Mouse (Mus musculus): Measurements from ENCODE around the gene Plekhg1. TPM values are rescaled to one million over a fixed set of nuclear protein-coding genes. Genes with fewer than 3 reads are reported as not detected.
A peak's percentile ranks its signal among the peaks of the same experiment; 100 is the strongest.

Gene Plekhg1
- total RNA-seq, 4 experiments from 2014 or later: 5.9 to 8.6 (median 7.2) TPM

DNA sequence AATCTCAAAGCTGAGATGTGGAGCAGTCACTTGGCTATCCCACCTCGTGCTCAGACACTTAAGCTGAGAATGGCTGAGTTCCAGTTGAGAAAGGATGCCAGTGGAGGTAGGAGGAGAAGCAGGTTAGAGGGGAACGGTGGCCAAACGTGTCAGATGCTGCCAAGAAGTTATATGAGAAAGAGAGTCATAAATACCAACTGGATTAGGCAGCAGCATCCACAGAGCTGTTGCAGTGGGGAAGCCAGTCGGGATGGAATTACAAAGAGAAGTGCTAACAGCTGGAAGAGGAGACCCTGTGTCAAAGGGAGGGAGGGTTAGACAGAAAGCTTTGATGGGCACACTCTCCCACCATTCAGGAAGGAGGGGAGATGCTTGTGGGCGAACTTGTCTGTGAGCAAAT, 89.3 kb downstream of the Plekhg1 start:
- no peak for DNase-seq (ENCODE audit: low spot score)

DNA sequence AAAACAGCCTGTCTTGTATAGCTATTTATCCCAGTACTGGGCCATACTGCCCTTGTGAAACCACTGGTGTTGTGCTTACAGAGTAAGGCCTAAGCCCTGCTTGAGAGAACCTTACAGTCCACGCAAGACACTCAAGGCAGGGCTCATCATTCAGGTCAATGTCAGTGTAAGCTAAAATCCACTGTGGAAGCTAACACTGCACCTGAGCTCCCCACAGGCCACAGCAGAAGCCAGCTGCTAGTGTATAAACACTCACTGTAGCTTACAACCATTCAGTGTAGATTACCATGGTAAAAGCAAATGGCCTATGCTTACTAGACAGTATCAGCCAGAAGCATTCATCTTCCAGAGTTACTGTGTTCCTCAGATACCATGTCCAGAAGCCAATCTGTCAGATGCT, 90.5 kb downstream of the Plekhg1 start:
- DNase-seq (ENCODE audit: low spot score): no peak

DNA sequence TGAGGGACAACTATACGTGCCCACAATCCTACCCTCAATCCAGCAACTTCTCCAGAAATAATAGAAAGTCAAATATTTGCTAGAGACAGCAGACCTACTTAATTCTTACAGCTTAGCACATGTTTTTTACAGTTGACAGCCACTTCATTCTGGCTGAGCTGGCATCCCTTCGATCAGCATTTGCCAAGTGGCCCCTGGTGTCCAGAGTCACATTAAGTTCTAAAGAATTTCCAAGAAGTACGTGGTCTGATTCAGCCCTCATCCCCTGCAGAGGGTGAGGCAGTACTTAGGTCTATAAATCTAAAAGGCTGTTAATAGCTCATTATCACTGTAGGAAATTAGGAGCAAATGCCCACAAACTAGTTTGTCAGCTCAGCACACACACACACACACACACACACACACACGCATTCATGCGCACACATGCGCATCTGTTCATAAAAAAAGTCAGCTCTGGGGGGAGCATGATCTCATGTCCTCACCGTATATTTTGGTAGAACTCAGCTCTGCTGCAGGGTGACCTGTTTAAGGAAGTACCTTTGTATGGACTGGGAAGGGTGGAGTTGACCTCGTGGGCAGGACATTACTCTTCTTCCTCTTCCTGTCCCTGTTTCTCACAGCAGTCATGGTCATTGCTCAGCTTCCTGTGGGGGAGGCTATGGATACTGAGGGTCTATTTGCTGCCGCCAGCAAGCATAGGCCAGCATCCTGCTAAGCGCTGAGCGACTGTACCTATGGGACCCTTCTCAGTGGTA, 91.6 kb downstream of the Plekhg1 start:
- DNase-seq (ENCODE audit: low spot score): peak; percentile 64

DNA sequence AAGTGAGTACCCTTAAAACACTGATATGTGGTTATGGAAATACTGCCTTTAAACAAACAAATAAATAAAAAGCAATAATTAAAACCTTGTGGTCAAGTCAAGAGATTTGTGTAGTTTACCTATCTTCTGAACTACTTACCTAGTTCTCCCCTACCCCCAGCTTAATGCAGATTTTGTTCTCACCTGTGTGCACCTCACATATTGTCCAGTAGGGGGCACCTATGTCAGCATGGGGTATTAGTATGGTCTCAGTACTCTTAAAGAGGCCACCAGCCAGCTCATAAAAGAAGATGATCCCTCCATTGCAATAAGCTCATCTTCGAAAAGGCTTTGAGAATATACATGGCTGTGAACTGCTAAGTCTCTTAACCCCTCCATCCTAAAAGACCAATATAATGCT, 93.9 kb downstream of the Plekhg1 start:
- DNase-seq (ENCODE audit: low spot score): no peak

DNA sequence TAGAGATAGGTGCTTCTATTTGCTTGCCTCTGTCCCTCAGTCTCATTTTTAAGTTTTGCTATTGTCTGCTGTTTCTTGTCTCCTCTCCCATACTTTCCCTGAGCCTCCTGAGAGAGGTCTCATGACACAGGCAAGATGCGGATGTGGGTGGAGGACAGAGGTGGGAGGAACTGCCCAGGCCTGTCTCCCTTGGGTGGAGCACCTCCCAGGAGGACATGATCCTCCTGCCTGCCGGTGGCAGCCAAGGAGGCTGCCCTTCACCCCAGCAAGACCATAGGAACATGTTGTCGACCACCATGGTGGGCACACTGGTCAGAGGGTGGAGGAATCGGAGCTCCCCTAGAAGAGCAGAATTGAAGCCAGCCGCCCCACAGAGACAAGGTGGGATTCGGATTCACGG, 94.5 kb downstream of the Plekhg1 start:
- DNase-seq (ENCODE audit: low spot score): peak; percentile 57

DNA sequence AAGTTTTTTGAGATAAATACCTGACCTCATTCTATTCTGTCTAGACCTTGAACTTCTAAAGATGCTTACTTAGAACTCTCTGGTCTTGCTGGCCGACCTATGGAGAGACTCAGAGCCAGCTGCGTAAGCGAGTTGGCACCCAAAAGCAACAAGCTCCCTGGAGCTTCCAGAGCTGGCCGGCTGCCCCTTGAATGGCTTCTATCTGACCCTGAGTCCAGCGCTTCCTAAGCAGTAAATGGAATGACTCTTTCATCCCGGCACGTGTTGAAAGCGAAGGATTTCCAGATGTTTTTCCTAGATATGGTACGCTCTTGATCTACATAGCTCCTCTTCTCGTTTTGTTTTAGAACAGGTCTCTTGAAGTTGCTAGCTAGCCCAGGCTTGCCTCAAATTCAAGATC, 95.5 kb downstream of the Plekhg1 start:
- DNase-seq (ENCODE audit: low spot score): peak; percentile 69

DNA sequence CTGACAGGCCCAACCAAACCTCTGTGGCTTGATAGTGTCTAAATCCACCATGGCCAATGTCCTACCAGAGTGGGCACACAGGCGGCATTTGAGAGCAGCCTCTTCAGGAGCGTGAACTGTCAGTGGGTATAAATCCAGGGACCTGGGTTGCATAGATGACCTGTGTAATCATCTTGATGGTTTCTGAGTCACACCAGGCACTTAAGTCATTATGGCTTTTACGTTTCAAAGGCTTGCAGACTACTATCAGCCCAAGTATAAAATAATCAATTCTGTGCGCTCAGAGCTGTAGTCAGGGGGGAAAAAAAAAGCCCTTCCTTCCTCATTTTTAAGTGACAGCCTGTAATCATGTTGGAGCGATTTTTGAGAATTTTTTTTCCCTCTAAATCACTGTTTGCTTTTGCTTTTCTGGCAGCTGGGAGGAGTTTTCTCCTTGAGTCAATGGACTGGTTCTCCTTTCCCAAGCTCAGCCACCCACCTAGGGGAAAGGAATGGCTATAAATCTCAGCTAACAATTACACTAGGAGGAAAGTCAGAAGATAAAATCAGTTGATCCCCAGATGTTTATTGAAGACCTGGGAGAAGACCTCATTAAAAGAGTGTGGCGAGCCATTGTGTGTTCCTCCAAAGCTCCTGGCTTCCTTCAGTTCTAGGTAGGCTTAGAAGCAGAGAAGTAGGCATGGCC, 99.7 kb downstream of the Plekhg1 start:
- DNase-seq (ENCODE audit: low spot score): no peak

DNA sequence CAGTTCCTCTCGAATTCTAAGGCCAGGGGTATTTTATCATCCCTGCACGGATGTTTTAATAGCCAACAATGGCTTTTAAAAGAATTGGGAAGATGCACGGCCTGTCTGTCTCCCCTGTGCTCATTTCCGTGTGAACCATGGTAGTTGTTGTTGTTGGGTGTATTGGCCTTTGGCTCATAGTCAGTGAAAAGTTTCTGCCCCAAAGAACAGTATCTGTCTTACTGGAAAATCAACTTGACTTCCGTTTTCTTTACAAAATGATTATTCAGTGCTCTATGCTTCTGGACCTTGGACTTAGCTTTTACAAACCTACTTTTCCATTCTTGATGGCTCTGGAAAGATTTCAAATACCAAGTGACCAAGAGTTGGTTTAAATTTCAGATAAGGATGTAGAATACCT, 104.3 kb downstream of the Plekhg1 start:
- DNase-seq (ENCODE audit: low spot score): no peak

DNA sequence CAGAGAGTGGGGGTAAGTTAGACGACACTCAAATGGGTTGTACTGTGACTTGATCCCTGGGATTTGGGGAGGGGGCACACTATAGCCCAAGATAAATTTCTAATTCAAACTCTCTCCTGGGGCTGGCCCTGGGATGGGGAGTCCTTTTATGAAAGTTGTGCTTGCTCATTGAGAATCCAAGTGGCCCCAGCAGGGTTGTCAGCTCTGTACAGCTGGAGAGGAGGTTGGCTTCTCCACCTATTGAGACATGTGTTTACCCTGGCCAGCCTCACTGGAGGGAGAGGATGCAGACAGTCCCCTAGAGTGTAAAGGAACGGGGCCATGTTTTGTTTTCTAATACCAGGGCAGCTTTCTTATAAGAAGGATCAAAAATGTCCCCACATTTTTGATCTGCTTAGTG, 106.9 kb downstream of the Plekhg1 start:
- no peak for DNase-seq (ENCODE audit: low spot score)

DNA sequence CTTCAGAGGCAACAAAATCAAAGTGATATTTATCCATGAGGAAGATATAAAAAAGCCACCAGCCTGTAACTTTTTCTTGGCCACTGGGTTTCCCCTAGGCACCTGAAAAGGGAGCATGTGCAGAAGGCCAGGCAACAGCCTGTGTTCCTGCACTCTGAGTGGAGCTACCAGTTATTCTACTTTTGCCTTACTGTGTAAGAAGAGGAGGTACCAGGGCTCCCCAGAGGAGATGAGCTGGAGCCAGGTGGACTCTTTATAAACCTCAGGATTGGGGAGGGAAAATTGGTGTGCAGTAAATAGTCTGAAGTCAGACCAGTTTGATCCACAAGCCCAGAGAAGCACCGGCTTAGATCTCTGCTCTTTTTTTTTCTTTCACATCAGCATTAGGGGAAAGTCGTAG, 111.3 kb downstream of the Plekhg1 start:
- DNase-seq (ENCODE audit: low spot score): no peak

DNA sequence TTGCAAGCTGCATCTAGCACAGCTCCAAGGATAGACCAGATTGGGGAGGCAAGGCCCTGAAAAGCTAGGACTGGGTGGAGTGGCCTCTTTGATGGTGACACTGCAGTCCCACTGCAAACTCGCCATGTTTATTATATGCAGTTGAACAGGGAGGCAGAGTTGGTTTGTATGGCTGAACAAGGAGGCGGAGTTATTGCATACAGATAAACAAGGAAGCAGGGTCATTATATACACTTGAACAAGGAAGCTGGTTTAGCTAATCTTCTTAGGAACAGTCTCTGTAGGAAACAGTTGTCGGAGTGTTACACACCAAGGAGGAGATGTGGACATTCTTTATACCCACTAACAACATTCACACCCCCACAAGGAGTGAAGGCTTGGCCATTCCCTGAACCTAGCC, 112.6 kb downstream of the Plekhg1 start:
- no peak for DNase-seq (ENCODE audit: low spot score)

DNA sequence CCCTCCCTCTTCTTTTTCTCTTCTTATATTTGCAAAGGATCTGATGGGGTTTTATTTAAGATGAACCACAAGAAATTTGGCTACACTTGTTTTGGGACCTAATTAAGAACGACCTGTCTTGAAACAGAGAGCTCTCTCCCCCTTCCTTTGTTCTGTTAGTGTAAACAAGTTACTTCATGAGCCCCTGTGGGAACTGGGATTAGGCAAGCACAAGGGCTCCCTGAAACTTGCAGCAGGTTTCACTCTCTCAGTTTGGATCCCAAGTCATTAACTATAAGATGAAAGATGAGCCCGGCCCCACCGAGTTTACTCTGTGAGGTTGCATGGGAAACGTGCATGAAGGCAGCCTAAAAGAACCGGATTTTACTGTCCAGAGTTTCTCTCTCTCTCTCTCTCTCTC, 117.7 kb downstream of the Plekhg1 start:
- no peak for DNase-seq (ENCODE audit: low spot score)

DNA sequence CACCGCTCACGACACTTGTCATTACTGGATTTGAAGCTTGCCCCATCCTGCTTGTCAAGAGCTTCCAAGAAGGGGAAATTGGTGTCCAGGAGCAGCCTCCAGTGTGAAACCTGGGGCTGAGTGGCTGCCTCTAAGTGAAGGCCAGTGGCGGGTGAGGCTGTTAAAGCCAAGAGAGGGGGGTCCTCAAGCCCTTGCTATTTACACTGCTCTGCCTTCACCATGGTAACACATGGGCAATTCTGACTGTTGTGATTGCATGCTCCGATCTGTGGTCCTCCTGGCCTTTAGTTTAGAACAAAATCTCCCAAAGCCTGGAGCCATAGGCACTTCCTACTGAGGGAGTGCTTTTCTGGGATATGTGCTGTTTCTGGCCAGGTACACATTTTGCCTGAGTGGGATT, 118.3 kb downstream of the Plekhg1 start:
- no peak for DNase-seq (ENCODE audit: low spot score)

DNA sequence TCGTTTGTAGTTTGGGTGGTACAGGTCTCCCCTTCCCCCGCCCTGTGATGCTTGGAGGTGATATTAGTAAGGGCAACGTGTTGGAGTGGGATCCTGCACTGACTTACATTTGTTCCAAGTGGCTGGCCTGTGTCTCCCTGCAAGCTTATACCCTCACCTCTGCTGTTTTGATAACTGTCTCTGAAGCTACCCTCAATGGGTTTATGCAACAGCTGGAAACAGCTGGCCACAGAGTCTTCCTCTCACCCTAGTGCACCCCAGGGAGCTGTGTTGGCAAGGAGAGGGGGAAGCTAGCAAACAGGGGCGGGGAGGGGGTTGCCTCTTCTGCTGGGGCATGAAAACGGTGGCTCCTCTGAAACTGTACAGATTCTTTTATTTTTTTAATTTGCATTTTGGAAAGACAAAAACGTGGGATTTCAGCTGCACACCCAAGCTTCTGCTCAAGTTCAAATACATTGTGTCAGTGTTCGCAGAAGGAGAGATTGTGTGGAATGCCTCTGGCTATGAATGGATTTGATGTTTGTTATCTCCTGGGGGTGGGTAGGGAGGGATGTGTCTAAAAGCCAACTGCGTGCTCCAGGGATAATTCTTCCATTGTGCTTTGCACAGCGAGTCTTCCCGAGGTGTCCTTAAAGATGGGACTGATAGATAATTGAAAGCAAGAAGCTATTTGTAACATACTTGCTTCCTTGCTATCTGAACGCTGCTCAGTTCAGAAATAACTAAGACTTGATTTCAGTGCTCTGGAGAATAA, 119.0 kb downstream of the Plekhg1 start:
- no peak for DNase-seq (ENCODE audit: low spot score)

DNA sequence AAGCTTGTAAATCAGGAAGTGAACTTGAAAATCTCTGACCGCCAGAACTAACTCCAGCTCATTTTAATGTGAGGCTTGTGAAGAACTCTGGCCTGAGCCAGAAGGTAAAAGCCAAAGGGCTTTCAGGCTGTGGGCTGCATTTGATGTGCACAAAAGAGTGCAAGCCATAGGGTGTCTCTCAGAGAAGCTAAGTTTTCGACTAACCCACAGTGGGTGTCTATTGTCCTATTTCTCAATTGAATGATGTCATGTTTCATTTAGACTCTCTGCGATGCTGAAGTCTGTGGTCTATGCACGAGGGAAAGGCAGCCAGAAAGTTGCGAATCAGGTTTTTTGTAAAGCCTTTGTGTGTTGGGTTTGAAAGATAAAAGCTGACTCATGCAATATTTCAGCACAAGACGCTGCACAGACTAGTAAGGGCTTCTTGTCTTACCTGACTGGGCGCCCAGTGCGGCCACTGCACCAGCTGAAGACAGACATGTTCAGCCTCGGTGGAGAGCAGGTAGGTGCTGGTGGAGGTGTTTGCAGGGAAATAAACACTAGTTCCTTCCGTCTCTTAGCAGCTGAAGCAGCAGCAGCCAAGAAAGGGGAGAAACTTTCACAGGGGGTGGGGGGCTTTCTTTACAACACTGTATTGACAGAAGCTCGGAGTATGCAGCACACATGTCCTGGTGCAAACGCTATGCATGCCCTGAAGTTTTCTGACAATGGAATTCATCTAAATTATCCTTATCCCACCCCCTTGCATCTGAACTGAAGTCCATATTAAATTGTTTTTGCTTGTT, 123.4 kb downstream of the Plekhg1 start:
- no peak for DNase-seq (ENCODE audit: low spot score)

DNA sequence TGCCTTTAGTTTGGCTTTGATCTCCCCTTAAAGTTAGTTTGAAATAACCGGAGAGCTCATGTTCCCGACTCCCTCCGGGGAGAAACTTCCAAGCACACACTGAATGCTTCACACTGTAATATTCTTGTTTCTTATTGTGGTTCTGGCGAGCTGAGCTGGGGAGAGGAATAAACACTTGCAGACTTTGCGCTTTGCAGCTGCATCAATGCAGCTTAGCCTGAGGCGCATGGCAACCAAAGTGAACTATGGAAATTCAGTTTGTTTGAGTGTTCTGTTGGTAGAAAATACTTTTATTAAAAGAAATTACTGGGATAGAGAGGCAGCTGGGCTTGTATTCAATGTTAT, 124.0 kb downstream of the Plekhg1 start:
- DNase-seq (ENCODE audit: low spot score): no peak

DNA sequence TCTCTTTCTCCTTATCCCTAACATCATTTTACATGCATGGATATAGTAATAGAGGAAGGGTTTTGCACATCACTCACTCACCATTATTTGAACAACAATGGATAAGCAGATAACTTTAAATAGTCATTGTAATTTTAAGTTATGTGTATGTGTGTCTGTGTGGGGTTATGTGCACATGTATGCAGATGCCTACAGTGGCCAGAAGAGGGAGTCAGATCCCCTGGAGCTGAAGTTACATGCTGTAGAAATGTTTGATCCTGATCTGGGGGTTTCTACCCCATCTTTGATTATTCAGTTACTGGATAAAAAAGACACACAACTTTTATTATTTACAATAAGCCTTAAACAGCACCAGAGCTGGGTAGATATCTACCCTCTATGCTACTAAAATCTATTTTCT, 127.1 kb downstream of the Plekhg1 start:
- no peak for DNase-seq (ENCODE audit: low spot score)

DNA sequence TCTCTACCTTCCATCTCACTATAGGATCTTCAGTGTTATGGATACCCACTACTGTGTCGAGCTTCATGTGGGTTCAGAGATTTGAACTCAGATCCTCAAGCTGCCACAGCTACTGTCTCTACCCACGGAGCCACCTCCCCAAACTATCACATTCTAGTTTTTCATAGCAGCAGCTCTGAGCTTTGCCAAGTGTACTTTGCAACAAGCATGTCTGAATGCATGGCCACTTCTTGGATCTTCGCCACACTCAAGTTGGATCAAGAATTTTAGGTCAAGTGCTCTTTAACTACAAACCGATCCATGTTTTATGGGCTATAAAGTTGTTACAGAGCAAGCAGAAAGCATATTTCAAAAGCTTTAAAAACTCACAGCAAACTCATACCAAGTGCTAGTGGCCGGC, 130.7 kb downstream of the Plekhg1 start:
- DNase-seq (ENCODE audit: low spot score): no peak

DNA sequence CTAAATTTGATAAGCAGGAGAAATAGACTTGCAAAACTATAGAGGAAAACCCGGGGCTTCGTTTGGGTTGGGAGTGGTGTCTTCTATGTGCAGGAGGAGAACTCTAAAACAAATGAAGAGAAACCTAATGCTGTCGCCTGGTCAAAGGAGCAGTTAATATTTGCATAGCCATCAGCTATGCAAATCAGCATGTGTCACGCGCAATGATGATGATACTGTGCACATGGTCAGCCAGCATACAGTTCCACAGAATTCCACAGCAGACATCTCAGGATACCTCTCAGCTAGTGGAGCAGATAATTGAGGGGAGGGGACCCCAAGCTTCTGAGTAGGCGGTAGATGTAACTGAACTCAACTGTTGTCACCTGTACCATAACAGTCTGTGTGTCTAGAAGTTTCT, 133.3 kb downstream of the Plekhg1 start:
- DNase-seq (ENCODE audit: low spot score): no peak

DNA sequence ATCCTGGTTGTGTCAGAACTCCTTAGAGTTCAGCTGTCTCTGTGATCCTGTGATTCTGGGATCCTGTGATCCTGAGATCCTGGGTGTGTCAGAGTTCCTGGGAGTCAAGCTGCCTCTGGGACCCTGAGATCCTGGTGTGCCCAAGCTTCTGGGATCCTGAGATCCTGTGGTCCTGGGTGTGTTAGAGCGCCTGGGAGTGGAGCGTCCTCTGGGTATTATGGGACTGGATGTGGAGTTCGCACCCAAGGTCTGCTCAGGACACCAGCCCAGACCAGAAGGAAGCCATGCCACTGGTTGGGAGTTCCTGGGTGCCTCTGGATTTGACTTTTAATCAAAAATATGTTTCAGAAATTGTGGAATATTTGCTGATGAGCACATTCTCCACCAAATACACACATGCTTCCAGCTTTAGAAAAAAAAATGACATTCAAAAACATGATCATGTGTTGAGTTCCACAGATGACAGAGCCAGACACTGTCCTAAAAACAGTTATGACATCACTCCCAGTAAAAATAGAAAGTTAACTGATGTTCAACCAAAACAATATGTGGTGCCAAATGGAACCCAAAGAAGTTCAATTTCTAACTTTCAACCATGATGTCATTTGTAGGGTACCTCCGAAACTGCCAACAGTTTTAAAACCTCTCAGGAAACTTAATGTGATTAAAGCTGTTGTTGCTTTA, 137.8 kb downstream of the Plekhg1 start:
- DNase-seq (ENCODE audit: low spot score): peak; percentile 55

DNA sequence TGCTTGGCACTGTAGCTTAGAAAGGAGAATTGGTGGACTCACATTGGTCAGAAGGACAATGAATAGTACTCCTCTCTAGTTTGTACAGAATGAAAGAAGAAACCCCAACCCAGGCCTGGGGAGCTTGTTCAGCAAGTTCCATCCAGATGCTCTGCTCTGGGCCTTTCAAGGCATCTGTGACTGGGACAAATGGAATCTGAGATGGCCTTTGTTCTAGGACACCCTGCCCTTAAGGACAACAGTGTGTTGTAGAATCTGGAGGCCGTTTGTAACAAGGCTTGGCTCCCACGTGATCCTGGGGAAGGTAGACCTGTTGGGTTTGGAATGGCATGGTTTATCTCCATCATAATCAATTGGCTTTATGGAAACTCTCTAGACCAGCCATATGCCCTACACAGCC, 141.0 kb downstream of the Plekhg1 start:
- no peak for DNase-seq (ENCODE audit: low spot score)

DNA sequence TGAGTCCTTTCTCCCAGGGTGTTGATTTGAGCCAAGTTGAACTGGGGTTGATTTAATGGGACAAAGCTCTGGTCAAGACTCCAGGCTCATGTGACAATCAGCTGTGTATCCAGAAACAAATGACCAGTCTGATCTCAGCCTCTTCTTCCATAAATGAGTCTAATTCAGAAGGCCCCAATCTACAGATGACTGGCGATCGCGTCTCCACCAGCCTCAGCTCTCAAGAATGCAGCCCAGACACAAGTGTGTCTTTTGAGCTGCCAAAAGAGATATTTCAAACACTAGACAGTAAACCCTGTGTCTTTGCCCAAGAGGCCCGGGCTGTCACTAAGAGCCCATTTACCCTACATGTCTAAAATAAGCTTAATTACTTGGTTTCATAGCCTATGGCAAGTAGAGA, 148.3 kb downstream of the Plekhg1 start:
- DNase-seq (ENCODE audit: low spot score): no peak
